Mouse (Mus musculus) naive thymus-derived CD4-positive, alpha-beta T cell, adult 2 months (primary cell): ENCODE measurements around the gene B3gnt2.
"Not testable (repeated sequence)": the region's sequence is repeated elsewhere in the genome, so short reads cannot be mapped to it uniquely, and the experiment has no call there.

Source experiments
- DNase-seq: peaks from one replicate; pipeline ENCODE4 v3.0.0-alpha.2; 2011; ENCODE audit warnings: low read depth

Gene B3gnt2

DNA sequence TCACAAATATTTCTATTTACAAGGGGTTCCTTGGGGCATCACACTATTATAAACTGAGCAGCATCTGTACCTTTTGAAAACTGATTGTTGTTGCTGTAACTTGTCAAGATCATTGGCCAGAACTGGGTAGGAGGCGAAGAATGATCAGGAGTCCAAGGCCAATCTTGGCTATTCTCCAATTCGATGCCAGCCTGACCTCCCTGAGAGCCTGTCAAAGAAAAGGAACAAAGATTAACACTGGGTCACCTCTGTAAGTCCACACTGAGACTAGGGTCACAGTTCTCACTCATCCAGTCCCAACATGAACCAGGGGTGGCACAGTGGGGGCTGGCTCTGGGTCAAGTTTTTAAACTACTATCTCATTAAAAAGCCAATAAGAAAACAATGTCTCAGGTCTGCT, 85.9 kb downstream of the B3gnt2 start:
- no peak for DNase-seq

DNA sequence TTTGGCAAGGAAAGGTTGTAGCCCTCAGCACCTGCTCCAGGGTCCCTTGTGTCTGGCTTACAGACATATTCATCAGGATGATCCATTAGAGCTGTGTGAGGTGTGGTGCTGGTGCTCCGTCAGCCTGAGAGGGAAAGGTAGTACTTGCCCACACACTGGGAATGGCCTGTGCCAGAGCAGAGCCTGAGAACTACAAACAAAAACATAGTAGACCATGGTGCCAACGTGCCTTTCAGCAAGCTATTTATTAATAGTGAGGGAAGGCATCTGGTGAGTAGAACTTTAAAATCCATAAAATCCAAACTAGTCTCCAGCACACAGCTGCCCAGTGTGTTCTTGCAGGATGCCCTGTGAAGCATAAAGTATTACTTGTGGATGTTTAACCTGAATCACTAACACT, 94.5 kb downstream of the B3gnt2 start:
- DNase-seq, result no peak

DNA sequence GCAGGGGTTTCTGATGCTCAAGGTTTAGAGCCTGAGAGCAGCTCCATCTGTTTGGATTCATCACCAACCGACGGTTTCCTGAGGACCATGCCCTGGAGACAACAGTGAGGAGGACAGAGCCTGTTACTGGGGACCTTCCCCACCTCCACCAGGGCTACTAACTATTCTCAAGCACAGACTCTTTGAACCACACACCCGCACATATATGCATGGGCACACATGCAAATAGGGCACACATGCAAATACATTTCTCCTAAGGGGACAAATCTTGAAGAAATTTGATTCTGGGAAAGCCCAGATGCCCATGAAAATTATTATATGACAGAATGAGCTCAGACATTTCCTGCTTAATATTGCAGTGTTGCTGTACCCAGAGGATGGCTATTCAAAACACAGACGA, 95.3 kb downstream of the B3gnt2 start:
- no peak for DNase-seq

DNA sequence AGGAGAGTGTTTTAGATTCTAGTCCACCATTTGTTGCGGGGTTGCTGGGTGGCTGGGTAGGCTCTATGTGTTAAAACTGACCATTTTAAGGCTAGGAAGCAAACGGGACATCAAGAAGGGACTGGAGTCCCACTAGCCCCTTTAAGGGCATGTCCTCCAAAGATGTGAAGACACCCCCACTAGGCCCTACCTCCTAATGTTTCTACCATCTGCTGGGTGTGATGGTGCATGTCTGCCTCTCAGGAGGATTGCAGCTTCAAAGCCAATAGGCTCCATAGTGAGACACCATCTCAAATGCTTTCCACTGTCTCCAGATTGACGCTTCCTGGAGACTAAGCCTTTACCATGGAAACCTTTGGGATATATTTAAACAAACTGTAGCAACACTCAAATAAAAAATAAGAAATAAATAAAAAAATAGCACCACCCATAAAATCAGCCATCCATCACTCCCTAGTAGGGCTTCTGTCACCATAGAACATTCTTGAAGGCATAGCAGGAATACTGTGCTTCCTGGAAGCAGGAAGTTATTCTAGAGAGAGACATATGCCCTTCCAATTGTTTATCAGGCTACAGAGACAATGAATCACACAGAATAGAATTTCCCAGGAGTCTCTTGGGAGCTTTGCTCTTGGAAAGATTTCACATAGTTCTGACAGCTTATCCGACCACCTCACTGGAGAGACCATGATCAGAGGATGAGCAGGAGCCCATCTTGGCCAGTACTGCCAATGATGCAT, 97.0 kb downstream of the B3gnt2 start:
- no peak for DNase-seq

DNA sequence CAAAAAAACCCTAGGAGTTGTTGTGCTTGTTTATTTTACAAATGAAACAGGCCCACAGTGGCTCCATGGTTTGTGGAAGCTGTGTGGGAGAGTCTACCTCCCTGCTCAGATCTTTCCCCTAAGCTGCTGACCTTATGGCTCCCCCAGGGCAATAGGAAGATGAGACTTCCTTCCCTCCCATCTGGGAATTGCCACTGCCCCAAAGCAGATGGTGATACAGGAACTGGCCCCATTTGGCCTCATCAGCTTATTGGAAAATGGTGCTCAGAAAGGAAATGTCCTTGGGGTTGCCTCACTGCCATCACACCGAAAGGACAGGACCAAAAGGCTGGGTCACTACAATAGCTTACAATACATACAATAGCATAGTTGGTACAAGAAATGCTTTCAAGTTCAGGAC, 97.7 kb downstream of the B3gnt2 start:
- no peak for DNase-seq

DNA sequence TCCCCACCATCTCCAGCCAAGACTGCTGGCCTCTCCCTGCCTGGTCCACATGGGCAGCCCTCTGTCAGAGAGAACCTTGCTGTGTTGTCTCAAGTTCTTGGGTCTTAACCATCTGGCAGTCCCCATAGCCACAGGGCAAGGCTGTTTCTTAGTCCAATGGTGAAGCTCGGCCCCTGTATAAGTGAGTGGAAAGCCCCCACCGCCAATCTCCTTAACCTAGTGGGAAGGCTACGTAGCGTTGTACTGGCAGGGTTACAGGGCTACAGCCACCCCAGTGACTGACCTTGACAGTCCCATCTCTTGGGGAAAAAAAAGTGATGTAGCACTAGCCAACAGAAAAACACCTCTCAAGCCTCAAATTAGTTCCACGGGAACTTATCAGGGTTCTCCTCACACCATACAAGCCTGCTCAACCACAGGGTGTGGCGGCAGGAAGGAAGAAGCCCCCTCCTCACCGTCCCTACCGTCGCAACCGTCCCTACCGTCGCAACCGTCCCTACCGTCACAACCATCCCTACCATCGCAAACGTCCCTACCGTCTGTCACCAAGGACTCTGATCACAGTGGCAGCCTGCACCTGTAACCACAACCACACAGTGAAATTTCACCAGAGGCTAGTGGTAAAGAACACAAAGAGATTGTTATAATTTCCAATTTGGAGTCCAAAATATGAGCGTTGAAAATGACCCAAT, 98.4 kb downstream of the B3gnt2 start:
- DNase-seq, result no peak

DNA sequence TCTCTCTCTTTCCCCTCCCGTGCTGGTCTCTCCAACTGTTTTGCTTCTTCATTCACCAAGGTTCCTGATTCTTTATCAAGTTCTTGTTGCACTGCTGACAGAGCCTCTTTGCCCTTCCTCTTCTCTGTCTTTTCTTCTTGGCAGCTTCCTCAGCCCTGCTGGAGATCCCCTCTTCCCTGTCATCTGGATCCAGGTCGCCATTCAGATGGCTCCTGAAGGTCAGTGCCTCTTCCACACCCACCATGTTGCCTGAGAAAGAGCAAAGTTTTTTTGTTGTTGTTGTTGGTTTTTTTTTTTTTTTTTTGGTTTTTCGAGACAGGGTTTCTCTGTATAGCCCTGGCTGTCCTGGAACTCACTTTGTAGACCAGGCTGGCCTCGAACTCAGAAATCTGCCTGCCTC, 101.0 kb downstream of the B3gnt2 start:
- no peak for DNase-seq

DNA sequence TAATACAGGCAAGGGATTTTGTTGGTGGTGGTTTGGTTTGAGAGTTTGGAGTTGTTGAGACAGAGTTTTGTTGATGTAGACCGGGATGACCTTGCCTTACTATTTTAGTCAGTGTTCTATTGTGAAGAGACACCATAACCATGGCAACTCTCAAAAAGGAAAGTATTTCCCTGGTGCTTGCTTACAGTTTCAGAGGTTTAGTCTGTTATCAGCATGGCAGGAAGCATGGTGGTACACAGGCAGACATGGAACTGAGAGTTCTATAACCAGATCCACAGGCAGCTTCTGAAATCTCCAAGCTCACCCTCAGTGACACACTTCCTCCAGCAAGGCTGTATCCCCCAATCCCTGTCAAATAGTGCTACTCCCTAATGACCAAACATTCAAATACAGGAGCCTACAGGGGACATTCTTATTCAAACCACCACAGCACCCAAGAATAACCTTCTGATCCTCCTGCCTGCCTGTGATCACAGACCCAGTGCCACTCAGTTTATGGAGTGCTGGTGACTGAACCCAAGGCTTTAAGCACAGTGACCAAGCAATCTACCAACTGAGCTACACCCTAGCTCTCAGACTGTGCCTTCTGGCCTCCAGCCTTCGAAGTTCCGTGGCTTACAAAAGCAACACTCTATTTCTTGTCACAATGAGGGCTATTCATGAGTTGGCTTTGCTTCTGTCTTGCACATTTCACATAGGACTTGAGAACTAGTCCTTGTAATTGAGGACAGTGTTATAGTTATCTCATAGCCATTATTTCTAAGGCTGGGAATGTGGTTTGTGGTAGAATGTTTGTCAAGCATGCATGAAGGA, 104.4 kb downstream of the B3gnt2 start:
- peak; percentile 43 for DNase-seq

DNA sequence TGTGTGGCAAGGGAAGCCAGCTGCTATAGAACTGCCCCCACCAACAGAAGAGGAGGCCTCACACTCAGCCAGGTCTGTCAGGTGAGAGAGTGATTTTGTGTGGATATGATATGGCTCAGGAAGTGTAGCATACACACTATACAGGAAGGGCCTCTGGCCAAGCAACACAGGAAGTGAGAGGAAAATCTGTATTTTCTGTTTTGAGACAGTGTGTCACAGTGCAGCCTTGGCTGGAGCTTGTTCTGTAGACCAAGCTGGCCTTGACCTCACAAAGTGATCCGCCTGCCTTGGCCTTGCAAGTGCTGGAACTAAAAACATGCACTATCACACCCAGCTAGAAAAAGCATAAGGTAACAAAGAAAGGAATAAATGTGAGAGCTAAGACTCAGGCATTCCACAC, 105.6 kb downstream of the B3gnt2 start:
- peak; percentile 30 for DNase-seq

DNA sequence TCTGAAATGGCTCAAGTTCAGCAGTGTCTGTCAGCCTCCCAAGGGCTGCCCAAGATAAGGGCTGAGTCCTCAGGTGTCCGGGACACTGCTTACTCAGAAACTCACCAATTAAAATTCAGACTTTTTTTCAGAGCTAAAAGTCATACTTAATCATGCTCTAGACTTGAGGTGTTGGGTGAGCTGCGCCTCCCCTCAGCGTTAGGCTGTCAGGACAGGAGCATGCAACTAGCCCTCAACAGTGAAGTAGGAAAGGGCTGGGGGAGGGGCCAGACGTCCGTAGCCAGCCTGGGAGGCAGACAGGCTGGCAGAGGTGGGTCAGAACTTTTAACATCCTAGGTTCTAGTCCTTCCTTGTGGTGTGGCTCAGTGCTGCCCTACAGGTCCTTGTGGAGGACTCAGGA, 108.2 kb downstream of the B3gnt2 start:
- no peak for DNase-seq

DNA sequence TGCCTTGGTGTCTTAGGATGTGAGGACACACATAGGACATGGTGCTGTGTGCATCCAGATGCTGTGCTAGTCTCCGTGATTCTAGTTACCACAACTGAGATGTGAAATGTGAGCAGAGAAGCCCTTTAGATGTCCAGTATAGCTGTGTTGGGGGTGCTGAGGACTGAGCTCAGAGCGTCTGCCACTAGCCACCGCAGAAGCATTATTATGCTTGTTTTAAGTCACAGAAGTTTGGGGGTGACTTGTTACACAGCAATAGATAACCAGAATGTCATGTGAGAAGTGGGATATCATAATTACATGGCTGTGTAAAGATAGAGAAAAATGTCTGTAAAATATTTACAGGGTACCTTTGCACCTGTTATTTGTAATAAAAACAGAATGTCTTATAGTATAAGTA, 109.2 kb downstream of the B3gnt2 start:
- no peak for DNase-seq

DNA sequence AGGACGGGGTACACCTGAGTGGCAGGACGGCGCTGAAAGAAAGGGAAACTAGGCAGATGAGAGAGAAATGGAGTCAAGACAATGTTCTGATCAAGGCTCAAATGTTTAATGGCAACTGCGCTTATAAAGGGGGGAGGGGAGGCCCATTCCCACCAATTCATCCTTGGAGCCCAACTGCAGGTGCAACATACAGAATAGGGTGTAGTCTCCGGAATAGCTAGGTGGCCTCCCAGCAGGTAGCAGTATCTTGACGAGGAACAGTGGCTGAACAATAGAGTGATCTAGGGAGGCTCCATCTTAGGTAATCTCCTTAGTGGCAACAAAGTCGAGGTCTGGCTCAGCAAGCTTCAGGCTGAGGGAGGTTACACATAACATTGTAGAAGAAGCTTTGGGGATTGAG, 113.4 kb downstream of the B3gnt2 start:
- no peak for DNase-seq

DNA sequence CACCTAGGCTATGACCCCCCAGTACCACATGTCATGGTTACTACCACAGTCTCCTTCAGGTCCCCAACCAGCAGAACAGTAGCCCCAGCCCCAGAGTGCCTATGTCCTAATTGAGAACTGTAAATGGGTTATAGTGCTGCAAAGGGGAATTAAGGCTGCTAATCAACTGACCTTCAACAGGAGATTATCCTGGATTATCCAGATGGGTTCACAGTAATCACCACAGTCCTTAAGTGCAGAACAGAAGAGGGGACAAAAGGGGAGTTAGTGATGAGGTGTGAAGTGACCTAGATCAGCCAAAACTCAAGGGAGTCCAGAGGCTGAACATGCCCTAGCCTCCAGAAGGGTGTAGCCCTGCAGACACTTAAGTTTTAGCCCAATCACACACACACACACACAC, 115.4 kb downstream of the B3gnt2 start:
- no peak for DNase-seq

DNA sequence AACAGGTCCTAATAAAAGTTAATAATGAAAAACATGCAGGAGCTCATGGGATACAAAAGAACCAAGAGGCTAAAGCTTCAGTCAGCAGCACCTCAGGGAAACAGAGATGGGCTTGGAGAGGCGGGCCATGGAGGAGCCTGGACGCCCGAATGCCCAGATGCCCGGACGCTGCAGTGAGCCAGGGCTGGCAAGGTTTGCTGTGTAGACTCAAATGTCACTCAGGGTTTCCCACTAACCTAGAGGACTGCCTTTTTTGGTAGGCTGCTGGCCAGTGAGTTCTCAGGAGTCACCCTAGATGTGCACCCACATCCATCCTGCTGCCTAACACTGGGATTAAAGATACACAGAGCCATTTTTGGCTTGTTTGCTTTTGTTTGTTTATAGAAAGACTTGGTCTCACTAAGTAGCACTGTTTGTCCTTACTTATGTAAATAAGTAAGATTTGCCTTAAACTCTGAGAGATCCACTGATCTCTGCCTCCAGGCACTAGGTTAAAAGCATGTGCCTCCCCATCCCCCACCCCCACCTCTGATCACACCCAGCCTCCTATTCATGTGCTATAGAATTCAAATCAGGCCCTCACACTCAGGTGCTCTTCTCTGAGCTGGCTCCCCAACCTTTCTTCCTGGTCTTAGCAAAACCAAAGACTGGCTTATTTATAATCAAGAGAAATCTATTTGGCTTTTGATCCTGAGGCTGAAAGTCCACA, 117.0 kb downstream of the B3gnt2 start:
- DNase-seq, result no peak

DNA sequence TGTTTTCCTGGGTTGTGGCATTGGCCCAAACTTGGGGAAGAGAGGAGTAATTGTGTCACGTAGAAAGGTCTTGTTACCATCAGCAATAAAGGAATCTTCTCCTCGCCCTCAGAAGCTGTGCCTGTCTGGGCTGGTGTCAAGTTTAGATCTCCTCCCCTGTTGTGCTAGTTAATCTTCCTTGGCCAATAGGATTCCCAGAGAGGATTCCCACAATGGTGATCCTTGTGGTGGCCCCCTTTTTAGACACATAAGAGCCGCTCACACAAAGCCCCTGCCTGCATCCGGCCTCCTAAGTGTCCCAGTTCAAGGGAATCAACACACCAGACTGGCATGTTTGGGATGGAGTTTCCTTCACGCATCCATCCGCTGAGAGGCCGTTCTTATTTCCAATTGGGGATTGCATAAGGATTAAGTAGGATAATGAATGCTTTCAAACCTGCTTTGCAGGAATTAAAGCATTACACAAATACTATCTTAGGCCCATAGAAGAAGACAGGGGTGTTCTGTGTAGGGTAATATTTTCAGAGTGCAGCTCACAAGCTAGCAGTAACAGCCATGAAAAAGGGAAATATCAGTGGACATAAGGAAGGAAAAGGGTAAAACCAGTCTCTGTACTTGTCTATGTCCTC, 118.6 kb downstream of the B3gnt2 start:
- no peak for DNase-seq

DNA sequence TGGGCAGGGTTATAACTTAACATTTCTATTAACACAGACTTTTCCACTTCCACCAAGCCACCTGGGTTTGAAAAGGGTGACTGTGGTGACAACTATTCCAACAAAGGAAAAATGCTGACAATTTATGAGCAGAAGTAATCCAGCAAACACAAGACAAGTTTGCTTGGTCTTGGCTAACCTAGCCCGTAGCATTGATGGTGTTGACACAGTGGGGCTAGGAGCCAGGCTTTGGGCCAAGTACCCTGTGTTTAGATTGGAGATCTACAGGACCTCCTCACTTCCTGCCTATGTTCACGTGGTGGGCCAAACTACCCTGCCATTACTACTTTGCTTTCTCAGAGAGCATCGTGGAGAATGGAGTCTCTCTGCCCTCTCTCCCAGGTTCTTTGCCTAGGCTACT, 119.3 kb downstream of the B3gnt2 start:
- DNase-seq, result no peak

DNA sequence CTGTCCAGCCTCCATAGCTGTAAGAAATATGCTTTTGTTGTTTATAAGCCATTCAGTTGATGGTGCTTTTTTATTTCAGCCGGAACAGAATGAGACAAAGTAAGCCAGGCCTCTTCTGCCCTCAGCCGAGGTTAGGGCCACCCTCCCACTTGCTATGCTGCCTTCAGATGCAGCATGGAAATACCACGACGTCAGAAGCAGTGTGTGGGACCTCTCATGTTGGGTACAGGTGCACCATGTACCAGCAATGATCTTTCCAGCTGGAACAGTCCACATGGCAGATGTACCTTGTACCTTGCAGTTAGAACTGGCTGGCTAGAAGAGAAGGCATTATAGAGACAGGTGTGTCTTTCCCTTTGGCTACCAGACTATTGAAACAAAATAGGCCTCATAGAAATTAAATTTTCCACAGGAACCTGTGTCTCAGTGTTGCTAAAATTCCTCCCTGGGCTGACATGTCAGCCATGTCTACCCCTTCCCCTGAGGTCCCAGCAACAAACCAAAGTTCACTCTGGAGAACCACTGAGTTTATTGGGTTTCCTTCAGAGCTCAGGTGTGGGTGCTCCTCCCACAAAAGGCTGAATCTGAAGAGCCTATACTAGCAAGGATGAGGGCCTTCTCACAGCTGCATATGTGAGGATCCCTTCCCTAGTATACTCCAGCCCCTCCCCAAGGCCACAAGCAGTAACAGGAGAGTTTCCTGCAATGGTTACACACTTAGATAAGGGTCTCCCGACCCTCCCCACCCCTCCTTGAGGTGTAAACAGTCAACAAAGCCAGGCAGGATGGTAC, 121.1 kb downstream of the B3gnt2 start:
- DNase-seq, result peak; percentile 8

DNA sequence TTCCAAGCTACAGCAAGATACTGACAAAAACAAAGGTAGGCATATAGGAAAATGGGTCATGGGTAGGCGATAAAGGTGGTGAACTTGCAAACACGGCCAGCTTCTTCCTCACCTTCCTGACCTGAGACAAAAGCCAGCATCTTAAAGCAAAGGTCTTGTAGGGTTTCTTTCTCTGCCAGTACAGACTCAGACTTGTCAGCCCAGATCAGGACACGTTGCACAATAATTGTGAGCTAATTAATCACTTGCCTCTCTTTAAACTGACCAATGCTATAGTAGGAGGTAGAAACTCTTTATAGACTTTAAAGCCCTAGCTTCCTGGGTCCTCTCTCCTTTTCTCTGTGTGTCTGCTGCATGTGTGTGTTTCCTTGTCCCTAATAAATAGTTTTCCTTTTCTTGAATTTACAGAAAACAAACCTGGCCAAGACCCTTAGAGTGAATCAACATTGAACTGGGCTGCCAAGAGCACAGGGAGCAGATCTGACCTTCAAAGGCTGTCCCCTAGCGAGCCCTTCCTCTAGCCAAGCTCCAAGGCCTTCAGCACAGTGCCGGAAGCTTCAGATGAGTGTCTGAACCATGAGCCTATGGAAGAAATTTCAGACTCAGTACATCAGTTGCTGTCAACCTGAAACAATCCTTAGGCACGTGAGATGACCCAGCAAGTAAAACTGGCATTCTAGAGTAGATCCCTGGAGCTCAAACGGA, 124.1 kb downstream of the B3gnt2 start:
- no peak for DNase-seq

DNA sequence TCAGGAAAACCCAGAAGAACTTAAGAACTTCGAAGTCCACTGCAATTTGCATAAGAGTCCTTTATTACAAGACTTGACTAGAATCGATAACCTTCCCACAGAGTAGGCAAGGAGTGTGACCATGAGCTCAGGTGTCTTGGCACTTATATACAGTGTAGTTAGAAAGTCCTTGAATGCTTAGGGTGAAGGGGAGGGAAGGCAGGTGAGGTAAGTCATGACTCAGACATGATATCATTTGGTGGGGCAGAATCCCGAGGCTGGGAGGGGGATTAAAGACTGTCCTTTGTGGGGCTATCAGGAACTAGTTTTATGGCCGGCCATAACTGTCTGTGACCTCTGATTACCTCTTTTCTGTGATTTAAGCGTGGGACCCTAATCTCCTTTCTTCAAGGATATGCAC, 125.6 kb downstream of the B3gnt2 start:
- not testable (repeated sequence) for DNase-seq

DNA sequence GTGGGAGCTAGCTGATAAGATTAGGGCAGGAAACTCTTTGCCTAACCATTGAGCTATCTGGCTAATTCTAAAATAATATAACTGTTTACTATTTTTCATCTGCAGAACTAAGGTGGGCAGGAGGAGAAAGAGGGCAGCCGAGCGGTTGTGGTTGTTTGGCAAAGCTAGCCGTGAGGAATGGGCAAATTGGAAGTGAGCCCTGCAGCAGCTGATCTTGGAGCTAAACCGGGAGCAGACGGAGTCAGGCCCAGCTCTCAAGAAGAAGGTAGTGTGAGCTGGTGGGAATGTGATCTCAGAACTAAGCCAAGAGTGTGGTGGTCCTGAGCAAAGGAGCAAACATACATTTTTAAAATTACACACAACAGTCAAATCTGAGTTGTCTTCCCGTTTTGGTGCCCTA, 126.8 kb downstream of the B3gnt2 start:
- no peak for DNase-seq

DNA sequence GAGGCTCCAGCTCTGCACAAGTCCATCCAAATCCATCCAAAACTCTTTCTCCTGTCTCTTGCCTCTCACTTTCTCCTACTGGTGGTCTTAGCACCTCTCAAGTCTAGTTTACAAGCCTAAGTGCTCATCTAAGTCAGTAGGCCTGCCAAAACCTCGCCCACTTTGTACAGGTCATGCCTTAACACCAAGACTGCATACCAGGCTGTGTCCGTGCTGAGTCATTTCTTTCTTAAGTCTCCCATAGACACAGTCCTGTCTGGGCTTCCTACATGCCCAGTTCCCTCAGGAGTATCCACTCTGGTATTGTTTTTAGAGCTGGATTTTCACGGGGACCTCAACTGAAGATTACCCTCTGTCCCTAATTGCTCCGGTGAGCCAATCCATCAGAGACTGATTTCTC, 127.9 kb downstream of the B3gnt2 start:
- no peak for DNase-seq
